Mouse (Mus musculus) heart, embryonic 12.5 days (tissue): Measurements from ENCODE around the gene Trappc4. TPM values are rescaled to one million over a fixed set of nuclear protein-coding genes. Genes with fewer than 3 reads are reported as not detected.
A peak's percentile ranks its signal among the peaks of the same experiment; 100 is the strongest.

ENCODE experiments used
- ATAC-seq: fragments of 200-750 bp; cut with Nextera tagmentation; 2 replicates; pipeline ENCODE4 v1.8.0; 2017; ENCODE audit warnings: moderate TSS enrichment, moderate library complexity; ENCODE audit not compliant: insufficient number of reproducible peaks, low FRiP score
- H3K27ac ChIP-seq: fragments of 300-500 bp; sonication (generic); 2 replicates; pipeline ENCODE4 v1.5.1; 2016; ENCODE audit warnings: mild to moderate bottlenecking, moderate library complexity; ENCODE audit not compliant: poor library complexity, severe bottlenecking
- H3K27me3 ChIP-seq: fragments of 300-500 bp; sonication (generic); replicated peaks from 2 replicates; pipeline ENCODE4 v1.6.1; 2016; ENCODE audit warnings: mild to moderate bottlenecking, moderate library complexity
- H3K36me3 ChIP-seq: fragments of 300-500 bp; sonication (generic); 2 replicates; pipeline ENCODE4 v1.6.1; 2016; ENCODE audit warnings: mild to moderate bottlenecking, moderate library complexity
- H3K4me1 ChIP-seq: fragments of 300-500 bp; sonication (generic); replicated peaks from 2 replicates; pipeline ENCODE4 v1.6.1; 2016; ENCODE audit warnings: mild to moderate bottlenecking
- H3K4me2 ChIP-seq: fragments of 300-500 bp; sonication (generic); 2 replicates; pipeline ENCODE4 v1.6.1; 2016; ENCODE audit warnings: mild to moderate bottlenecking, moderate library complexity
- H3K4me3 ChIP-seq: fragments of 300-500 bp; sonication (generic); 2 replicates; pipeline ENCODE4 v1.5.1; 2016; ENCODE audit warnings: mild to moderate bottlenecking
- H3K9ac ChIP-seq: fragments of 300-500 bp; sonication (generic); 2 replicates; pipeline ENCODE4 v1.6.1; 2016; ENCODE audit warnings: mild to moderate bottlenecking, moderate library complexity
- H3K9me3 ChIP-seq: fragments of 300-500 bp; sonication (generic); replicated peaks from 2 replicates; pipeline ENCODE4 v1.6.1; 2016; ENCODE audit warnings: mild to moderate bottlenecking, moderate library complexity
- WGBS: fragments of 180-500 bp; shearing (Covaris S2); methylation state at CpG from one replicate; pipeline ENCODE4 v1.1.7; 2016; 5-methylcytosine and 5-hydroxymethylcytosine counted together
- polyA plus RNA-seq: library from polyadenylated mRNA; unstranded; fragments of >200 nt; fragmentation: Nextera tagmentation; extraction: Ambion mirVana; gene quantifications from 2 replicates; pipeline ENCODE4 v1.2.1, GENCODE M21; 2016

Trappc4 gene
- polyA plus RNA-seq, 1 experiment from 2014 or later, result 82.6 TPM

DNA sequence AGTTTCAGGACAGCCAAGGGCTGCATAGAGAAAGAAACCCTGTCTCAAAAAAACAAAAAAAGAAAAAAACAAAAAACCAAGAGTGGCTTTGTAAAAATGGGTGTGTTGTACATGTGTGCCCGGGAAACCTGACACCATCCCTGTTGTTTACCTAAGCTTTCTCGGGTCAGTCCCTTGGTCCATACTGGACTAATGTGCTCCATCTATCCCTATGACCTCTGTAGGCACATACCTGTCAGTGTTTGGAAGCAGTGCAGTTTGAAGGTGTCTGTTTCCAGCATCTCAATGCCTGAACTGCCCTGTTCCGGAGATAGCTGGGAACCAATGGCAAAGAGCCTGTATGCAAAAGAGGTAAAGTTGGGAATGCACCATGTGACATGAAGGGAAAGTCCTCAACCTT is 2.4 kb downstream of the Trappc4 start:
- Histone ChIP-seq H3K9me3 (no peaks in the 10 kb centered on the region), H3K27me3 (no peaks in the 10 kb centered on the region), H3K4me1 (peaks cover 24% of the 10 kb centered on the region), H3K4me3 (no peak overlapping the region), H3K9ac (no peak overlapping the region), H3K4me2 (no peak overlapping the region), H3K27ac (no peak overlapping the region), H3K36me3 (peaks cover 69% of the 10 kb centered on the region)
- no peak for ATAC-seq
- 85% methylated on average over 3 of the region's 3 CpGs for WGBS

DNA sequence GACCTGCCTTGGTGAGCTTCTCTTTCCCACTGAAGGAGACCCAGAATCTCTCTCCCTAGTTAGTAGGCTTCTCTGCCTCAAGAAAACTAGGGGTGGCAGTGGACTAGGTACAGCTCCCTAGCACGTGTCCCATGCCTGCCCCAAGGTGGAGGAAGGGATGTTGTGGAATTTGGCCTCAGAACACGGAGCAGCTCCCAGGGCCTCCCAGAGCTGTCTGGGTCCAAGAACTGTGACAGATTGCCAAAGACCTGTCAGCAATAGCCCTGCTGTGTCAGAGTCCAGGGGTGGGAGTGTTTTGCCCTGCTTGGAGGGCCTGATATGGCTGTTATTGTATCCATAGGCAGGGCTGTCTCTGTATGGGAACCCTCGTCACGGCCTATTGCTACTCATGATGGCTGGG is 6.3 kb downstream of the Trappc4 start:
- Histone ChIP-seq H3K27ac (no peak overlapping the region; the same call in 1 of the 2 replicates), H3K4me1 (peaks cover 26% of the 10 kb centered on the region), H3K36me3 (peaks cover 73% of the 10 kb centered on the region), H3K4me2 (no peak overlapping the region), H3K9ac (no peak overlapping the region), H3K4me3 (no peak overlapping the region), H3K9me3 (no peaks in the 10 kb centered on the region), H3K27me3 (no peaks in the 10 kb centered on the region)
- ATAC-seq, result no peak
- WGBS, result 49% methylated on average over 4 of the region's 4 CpGs

DNA sequence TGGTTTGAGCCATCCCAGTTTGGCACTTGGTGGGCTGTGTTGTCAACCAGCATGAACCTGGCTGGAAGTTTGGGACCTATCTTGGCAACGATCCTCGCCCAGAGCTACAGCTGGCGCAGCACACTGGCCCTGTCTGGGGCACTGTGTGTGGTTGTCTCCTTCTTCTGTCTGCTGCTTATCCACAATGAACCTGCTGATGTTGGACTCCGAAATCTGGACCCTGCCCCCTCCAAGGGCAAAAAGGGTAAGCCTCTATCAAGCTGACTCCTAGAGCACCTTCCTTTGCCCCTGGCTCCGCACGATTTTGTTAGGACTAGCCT is 7.6 kb downstream of the Trappc4 start:
- peaks cover 63% of the 10 kb centered on the region for H3K36me3 ChIP-seq
- peaks cover 23% of the 10 kb centered on the region for H3K4me1 ChIP-seq
- no peaks in the 10 kb centered on the region for H3K9me3 ChIP-seq
- 92% methylated on average over 6 of the region's 6 CpGs for WGBS
- H3K27ac ChIP-seq, result no peak overlapping the region
- H3K9ac ChIP-seq, result 0 out of 2 replicates have a peak overlapping the region, but pooled peaks have one; percentile 3
- H3K4me2 ChIP-seq, result no peak overlapping the region
- H3K27me3 ChIP-seq, result no peaks in the 10 kb centered on the region
- no peak overlapping the region for H3K4me3 ChIP-seq
- ATAC-seq, result no peak

DNA sequence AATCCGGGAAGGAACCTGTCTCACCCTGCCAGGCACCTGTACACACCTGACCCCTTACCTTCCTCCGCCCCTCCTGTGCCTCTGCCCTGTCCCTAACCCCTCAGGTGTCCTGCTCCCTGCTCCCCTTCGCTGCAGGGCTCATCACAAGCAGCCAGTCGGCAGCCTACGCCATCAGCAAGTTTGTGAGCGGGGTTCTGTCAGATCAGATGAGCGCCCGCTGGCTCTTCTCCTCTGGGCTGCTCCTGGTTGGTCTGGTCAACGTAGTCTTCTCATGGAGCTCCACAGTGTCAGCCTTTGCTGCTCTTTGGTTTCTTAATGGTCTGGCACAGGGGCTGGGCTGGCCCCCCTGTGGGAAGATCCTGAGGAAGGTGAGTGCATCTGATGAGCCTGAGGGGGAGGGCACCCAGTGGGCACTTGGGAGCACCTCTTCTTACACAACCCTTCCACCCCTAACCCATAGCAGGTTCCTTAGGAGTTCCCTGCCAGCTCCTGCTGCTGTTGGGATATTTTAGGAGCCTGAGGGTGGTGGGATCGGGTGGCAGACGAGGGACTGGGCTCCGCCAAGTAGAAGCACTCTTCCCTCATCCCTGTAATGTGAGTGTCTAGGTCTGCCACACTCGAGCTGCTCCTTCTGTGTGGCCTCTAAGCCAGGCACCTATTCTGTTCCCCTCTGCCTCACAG is 8.1 kb downstream of the Trappc4 start:
- WGBS, result 84% methylated on average over 13 of the region's 13 CpGs
- H3K4me2 ChIP-seq, result no peak overlapping the region
- no peak for ATAC-seq
- H3K36me3 ChIP-seq, result peaks cover 58% of the 10 kb centered on the region
- H3K27ac ChIP-seq, result no peak overlapping the region
- no peaks in the 10 kb centered on the region for H3K27me3 ChIP-seq
- peaks cover 23% of the 10 kb centered on the region for H3K4me1 ChIP-seq
- no peak overlapping the region for H3K4me3 ChIP-seq
- no peaks in the 10 kb centered on the region for H3K9me3 ChIP-seq
- 0 out of 2 replicates have a peak overlapping the region, but pooled peaks have one; percentile 3 for H3K9ac ChIP-seq

DNA sequence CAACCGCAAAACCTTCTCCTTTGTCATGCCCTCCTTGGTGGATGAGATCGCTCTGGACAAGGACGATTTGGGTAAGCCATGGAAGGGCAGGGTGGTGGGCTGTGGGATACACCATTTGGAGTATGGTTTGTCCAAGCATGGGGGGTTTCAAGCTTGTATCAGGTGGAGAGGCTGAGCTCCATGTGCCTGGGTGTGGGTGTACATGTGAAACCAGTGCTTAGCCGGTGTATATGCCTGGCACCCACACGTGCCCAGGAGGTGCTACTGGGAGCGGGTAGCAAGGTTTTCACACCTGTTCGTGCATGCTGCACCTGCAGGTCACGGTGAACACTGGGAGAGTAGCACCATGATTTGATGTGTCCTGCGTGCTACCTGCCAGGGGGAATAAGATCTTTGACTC is 8.8 kb downstream of the Trappc4 start:
- peak overlapping the region; percentile 82; the same call in 1 of the 2 replicates for H3K4me3 ChIP-seq
- H3K4me1 ChIP-seq, result peaks cover 23% of the 10 kb centered on the region
- peak overlapping the region; percentile 95 for H3K4me2 ChIP-seq

DNA sequence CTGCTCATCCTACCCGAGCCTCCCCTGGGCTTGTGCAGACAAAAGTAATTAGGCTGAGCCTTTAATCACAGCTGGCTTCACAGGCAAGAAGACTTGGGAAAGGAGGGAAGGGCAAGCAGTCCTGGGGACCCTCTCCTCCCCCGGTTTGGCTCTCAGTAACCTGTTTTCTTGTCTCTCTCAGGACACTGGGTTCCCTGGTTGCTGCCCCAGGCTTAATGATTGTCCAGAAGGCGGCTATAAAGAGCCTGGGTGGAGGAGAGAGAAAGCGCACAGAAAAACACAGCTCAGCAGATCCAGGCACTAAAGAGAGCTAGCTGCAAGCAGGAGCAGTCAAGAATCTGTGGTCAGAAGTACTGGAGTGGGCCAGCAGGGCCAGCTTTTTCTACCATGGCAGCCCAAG is 9.3 kb downstream of the Trappc4 start:
- Histone ChIP-seq H3K9ac (peak overlapping the region; percentile 59), H3K4me1 (peaks cover 23% of the 10 kb centered on the region)
- 35% methylated on average over 4 of the region's 4 CpGs for WGBS

More for the DNA sequence above, 8.8 kb downstream of the Trappc4 start:
- no peaks in the 10 kb centered on the region for H3K9me3 ChIP-seq
- H3K9ac ChIP-seq, result peak overlapping the region; percentile 59; the same call in 1 of the 2 replicates
- no peak overlapping the region for H3K27ac ChIP-seq
- no peak for ATAC-seq
- H3K36me3 ChIP-seq, result peaks cover 51% of the 10 kb centered on the region
- H3K27me3 ChIP-seq, result no peaks in the 10 kb centered on the region
- WGBS, result 85% methylated on average over 9 of the region's 9 CpGs

DNA sequence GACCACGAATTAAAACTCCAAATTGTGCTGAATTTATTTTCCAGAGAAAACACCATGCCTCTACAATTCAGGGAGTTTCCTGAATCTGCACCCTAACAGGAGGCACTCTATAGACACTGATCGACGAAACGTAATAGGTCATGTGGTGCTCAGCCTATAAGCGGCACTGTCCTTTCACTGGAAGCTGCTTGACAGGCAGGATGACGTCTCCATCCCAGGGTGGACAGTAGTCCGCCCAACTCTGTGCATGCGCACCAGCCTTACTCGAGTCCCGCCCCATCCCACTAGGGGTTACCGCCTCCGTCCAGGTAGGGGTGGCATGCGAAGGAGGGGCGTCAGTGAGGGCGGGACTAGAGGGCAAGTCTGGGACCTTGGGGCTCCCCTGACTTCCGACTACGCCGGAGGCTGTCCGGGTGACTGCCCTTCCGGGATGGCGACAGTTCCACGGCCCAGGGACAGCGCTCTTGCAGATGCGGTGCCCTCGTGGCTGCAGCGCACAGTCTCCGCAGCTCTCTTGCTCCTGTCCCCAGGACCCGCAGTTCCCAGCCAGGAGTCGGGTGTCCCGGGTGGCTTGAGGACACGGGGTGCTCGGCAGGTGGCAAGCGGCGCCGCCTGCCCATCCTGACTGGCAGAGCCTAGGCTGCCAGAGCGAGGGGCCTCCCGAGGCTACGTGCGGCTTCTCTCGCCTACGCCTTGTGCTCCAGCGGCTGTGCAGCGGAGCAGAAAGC is 10.6 kb downstream of the Trappc4 start, which contains the start of gene Slc37a4:
TSS of gene Slc37a4 (plus strand) at position 169 of the 728 bp plus-strand sequence.
- H3K4me2 ChIP-seq, result peak within 1 kb of the TSS; percentile 95
- WGBS, result under 1% methylated on average over 43 of the region's 43 CpGs
- no peaks in the 10 kb centered on the region for H3K27me3 ChIP-seq
- H3K4me3 ChIP-seq, result peak within 1 kb of the TSS; percentile 82
- ATAC-seq, result peak; percentile 99
- H3K9me3 ChIP-seq, result no peaks in the 10 kb centered on the region
- peak within 1 kb of the TSS; percentile 92 for H3K9ac ChIP-seq
- peaks cover 36% of the 10 kb centered on the region for H3K36me3 ChIP-seq
- peak within 1 kb of the TSS; percentile 93 for H3K27ac ChIP-seq
- H3K4me1 ChIP-seq, result peaks cover 23% of the 10 kb centered on the region

More for the DNA sequence above, 9.3 kb downstream of the Trappc4 start:
- Histone ChIP-seq H3K36me3 (peaks cover 46% of the 10 kb centered on the region), H3K27ac (no peak overlapping the region), H3K27me3 (no peaks in the 10 kb centered on the region), H3K9me3 (no peaks in the 10 kb centered on the region), H3K4me2 (peak overlapping the region; percentile 95), H3K4me3 (peak overlapping the region; percentile 82)
- ATAC-seq, result no peak

DNA sequence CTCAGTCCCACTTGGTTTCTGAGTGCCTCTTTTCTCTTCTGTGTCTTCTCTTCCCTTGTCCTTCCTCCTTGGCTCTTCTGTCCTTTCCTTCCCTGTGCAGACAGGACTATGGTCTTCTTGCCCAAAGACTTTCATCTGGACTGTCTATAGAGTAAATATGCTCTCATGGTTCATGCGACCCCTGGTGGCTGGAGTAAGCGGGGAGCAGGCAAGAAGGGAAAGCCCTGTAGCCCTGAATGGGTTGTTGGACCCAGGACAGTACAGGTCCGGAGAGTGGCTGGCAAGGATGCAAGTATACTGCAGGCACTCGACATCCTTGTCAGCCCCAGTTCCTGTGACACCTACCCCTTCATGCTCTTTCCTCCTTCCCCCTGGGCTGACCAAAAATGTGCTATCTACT is 15.9 kb downstream of the Trappc4 start:
- Histone ChIP-seq H3K27ac (no peak overlapping the region), H3K27me3 (no peaks in the 10 kb centered on the region), H3K36me3 (peaks cover 54% of the 10 kb centered on the region), H3K4me1 (0 out of 2 replicates have a peak, but pooled peaks cover 5% of the 10 kb centered on the region), H3K4me3 (no peak overlapping the region), H3K9me3 (no peaks in the 10 kb centered on the region), H3K9ac (no peak overlapping the region), H3K4me2 (no peak overlapping the region)
- ATAC-seq, result 0 out of 2 replicates have a peak, but pooled peaks have one; percentile 29
- WGBS, result 33% methylated on average over 4 of the region's 4 CpGs

DNA sequence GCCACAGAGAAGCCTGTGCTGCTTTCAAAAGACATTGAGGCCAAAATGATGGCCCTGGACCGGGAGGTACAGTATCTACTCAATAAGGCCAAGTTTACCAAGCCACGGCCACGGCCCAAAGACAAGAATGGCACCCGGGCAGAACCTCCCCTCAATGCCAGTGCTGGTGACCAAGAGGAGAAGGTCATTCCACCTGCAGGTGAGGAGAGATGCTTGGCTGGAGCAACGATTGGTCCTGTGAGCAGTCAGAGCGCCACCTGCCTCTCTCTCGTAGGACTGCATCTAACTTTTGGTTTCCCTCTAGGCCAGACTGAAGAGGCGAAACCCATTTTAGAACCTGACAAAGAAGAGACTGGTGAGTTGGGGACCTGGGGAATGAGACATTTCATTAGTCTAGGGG is 18.1 kb downstream of the Trappc4 start:
- Histone ChIP-seq H3K36me3 (peaks cover 75% of the 10 kb centered on the region), H3K4me3 (no peak overlapping the region), H3K9me3 (no peaks in the 10 kb centered on the region), H3K9ac (no peak overlapping the region), H3K4me1 (no peaks in the 10 kb centered on the region), H3K27me3 (no peaks in the 10 kb centered on the region), H3K27ac (no peak overlapping the region), H3K4me2 (no peak overlapping the region)
- ATAC-seq, result no peak
- 65% methylated on average over 8 of the region's 8 CpGs for WGBS

DNA sequence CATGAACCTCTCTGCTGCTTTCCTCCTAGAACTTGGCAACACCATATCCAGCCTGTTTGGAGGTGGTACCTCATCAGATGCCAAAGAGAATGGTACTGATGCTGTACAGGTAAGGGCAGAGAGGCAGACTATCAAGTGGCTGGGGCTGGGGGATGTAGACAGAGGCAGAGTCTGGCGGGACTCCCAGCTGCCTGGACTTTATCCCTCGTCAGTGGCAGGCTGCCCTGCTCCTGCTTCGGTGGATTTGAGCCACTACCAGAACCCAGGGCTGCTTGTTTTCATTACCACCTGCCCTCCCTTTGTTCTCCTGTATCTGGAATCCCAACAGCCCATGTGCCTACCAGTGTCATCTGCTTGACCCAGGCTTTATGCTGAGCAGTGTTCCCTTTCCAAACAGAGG is 20.2 kb downstream of the Trappc4 start:
- no peaks in the 10 kb centered on the region for H3K9me3 ChIP-seq
- no peak overlapping the region for H3K27ac ChIP-seq
- no peak overlapping the region for H3K9ac ChIP-seq
- no peaks in the 10 kb centered on the region for H3K4me1 ChIP-seq
- 69% methylated on average over 3 of the region's 3 CpGs for WGBS
- H3K4me2 ChIP-seq, result no peak overlapping the region
- ATAC-seq, result no peak
- H3K36me3 ChIP-seq, result peaks cover 96% of the 10 kb centered on the region
- no peaks in the 10 kb centered on the region for H3K27me3 ChIP-seq
- H3K4me3 ChIP-seq, result no peak overlapping the region

DNA sequence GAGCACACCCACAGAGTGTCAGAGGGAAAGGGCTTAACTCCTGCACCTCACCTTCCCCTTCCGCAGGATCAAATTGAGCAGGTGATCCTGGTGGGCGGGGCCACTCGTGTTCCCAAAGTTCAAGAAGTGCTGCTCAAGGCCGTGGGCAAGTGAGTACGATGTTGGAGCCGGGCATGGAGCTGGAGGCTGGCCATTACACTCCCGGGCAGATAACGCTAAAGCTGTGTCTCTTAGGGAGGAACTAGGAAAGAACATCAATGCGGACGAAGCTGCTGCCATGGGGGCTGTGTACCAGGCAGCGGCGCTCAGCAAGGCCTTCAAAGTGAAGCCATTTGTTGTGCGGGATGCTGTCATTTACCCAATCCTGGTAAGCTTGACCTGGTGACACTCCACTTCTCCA is 22.8 kb downstream of the Trappc4 start:
- no peak for ATAC-seq
- no peak overlapping the region for H3K9ac ChIP-seq
- no peak overlapping the region for H3K4me2 ChIP-seq
- no peak overlapping the region for H3K4me3 ChIP-seq
- peaks cover 87% of the 10 kb centered on the region for H3K36me3 ChIP-seq
- H3K27ac ChIP-seq, result no peak overlapping the region
- no peaks in the 10 kb centered on the region for H3K27me3 ChIP-seq
- peaks cover 11% of the 10 kb centered on the region for H3K4me1 ChIP-seq
- no peaks in the 10 kb centered on the region for H3K9me3 ChIP-seq
- WGBS, result 88% methylated on average over 13 of the region's 13 CpGs
